Mouse (Mus musculus) embryonic facial prominence, embryonic 10.5 days (tissue): ENCODE results near the gene Syce1. TPM values are rescaled to one million over a fixed set of nuclear protein-coding genes. Genes with fewer than 3 reads are reported as not detected.

ENCODE experiments used
- DNase-seq: peaks from one replicate; pipeline ENCODE4 v3.0.0-alpha.2; 2017; ENCODE audit warnings: low spot score
- H3K27ac ChIP-seq: fragments of 300-500 bp; sonication (generic); replicated peaks from 2 replicates; pipeline ENCODE4 v1.5.1; 2016; ENCODE audit warnings: mild to moderate bottlenecking
- H3K27me3 ChIP-seq: fragments of 300-500 bp; sonication (generic); replicated peaks from 2 replicates; pipeline ENCODE4 v1.6.1; 2016; ENCODE audit warnings: low read depth, mild to moderate bottlenecking; ENCODE audit not compliant: poor library complexity, severe bottlenecking
- H3K36me3 ChIP-seq: fragments of 300-500 bp; sonication (generic); replicated peaks from 2 replicates; pipeline ENCODE4 v1.6.1; 2016; ENCODE audit warnings: mild to moderate bottlenecking, moderate library complexity
- H3K4me1 ChIP-seq: fragments of 300-500 bp; sonication (generic); 2 replicates; pipeline ENCODE4 v1.6.1; 2016
- H3K4me3 ChIP-seq: fragments of 300-500 bp; sonication (generic); 2 replicates; pipeline ENCODE4 v1.5.1; 2016; ENCODE audit warnings: mild to moderate bottlenecking, moderate library complexity
- H3K9me3 ChIP-seq: fragments of 300-500 bp; sonication (generic); 2 replicates; pipeline ENCODE4 v1.6.1; 2016; ENCODE audit warnings: mild to moderate bottlenecking
- WGBS: fragments of 180-500 bp; shearing (Covaris S2); methylation state at CpG from one replicate; pipeline ENCODE4 v1.1.7; 2016; 5-methylcytosine and 5-hydroxymethylcytosine counted together
- polyA plus RNA-seq: library from polyadenylated mRNA; unstranded; fragments of >200 nt; fragmentation: Nextera tagmentation; extraction: Ambion mirVana; gene quantifications from 2 replicates; pipeline ENCODE4 v1.2.1, GENCODE M21; 2016

Gene Syce1
- 0.10 and 0.14 TPM in 2 replicates for polyA plus RNA-seq

GRCm38 (mm10) chr7:140787406-140788052 is at the start of gene Syce1:
Syce1 (minus strand) TSS chr7:140787852.
- no peak within 1 kb of the TSS for H3K27ac ChIP-seq
- no peak for DNase-seq
- no peaks in the 10 kb centered on the region for H3K9me3 ChIP-seq
- H3K4me3 ChIP-seq: no peak within 1 kb of the TSS
- no peaks in the 10 kb centered on the region for H3K36me3 ChIP-seq
- H3K27me3 ChIP-seq: no peaks in the 10 kb centered on the region
- no peaks in the 10 kb centered on the region for H3K4me1 ChIP-seq
- 82% methylated on average over 33 of the region's 33 CpGs for WGBS

GRCm38 (mm10) chr7:140836243-140837115 is 48.8 kb upstream of the Syce1 start:
- WGBS: 85% methylated on average over 9 of the region's 9 CpGs
- Histone ChIP-seq H3K4me3 (no peak overlapping the region), H3K4me1 (peaks cover 9% of the 10 kb centered on the region; the same call in 1 of the 2 replicates), H3K27ac (no peak overlapping the region), H3K9me3 (no peaks in the 10 kb centered on the region), H3K27me3 (peaks cover 23% of the 10 kb centered on the region), H3K36me3 (no peaks in the 10 kb centered on the region)
- DNase-seq: no peak

- Histone ChIP-seq H3K9me3 (no peaks in the 10 kb centered on the region), H3K36me3 (no peaks in the 10 kb centered on the region), H3K27ac (no peak overlapping the region), H3K4me3 (no peak overlapping the region), H3K27me3 (peaks cover 15% of the 10 kb centered on the region), H3K4me1 (peaks cover 9% of the 10 kb centered on the region; the same call in 1 of the 2 replicates)
- WGBS: 77% methylated on average over 2 of the region's 2 CpGs
- no peak for DNase-seq
Measured at GRCm38 (mm10) chr7:140835758-140836087, 48.1 kb upstream of the Syce1 start.

- Histone ChIP-seq H3K4me3 (no peak within 1 kb of the TSS), H3K27ac (no peak within 1 kb of the TSS), H3K27me3 (peaks cover 9% of the 10 kb centered on the region), H3K9me3 (no peaks in the 10 kb centered on the region), H3K4me1 (peaks cover 9% of the 10 kb centered on the region; the same call in 1 of the 2 replicates), H3K36me3 (no peaks in the 10 kb centered on the region)
- WGBS: 37% methylated on average over 20 of the region's 20 CpGs
- DNase-seq: no peak
Measured at GRCm38 (mm10) chr7:140834968-140835757, 47.5 kb upstream of the Syce1 start, which contains the start of gene Urah. Urah (plus strand) TSS chr7:140835018.

GRCm38 (mm10) chr7:140833341-140833740 is 45.7 kb upstream of the Syce1 start:
- Histone ChIP-seq H3K27ac (no peak overlapping the region), H3K4me3 (no peak overlapping the region), H3K4me1 (peaks cover 9% of the 10 kb centered on the region; the same call in 1 of the 2 replicates), H3K27me3 (no peaks in the 10 kb centered on the region; the same call in 1 of the 2 replicates), H3K9me3 (no peaks in the 10 kb centered on the region), H3K36me3 (no peaks in the 10 kb centered on the region)
- no peak for DNase-seq
- 89% methylated on average over 4 of the region's 4 CpGs for WGBS

- 77% methylated on average over 6 of the region's 6 CpGs for WGBS
- H3K36me3 ChIP-seq: no peaks in the 10 kb centered on the region
- DNase-seq: no peak
- H3K9me3 ChIP-seq: no peaks in the 10 kb centered on the region
- H3K27me3 ChIP-seq: no peaks in the 10 kb centered on the region; the same call in 1 of the 2 replicates
- H3K4me1 ChIP-seq: peaks cover 9% of the 10 kb centered on the region; the same call in 1 of the 2 replicates
- no peak overlapping the region for H3K4me3 ChIP-seq
- no peak overlapping the region for H3K27ac ChIP-seq
Measured at GRCm38 (mm10) chr7:140831447-140831846, 43.8 kb upstream of the Syce1 start.

- Histone ChIP-seq H3K27me3 (no peaks in the 10 kb centered on the region), H3K4me1 (no peaks in the 10 kb centered on the region), H3K27ac (no peak overlapping the region), H3K9me3 (no peaks in the 10 kb centered on the region), H3K36me3 (no peaks in the 10 kb centered on the region), H3K4me3 (no peak overlapping the region)
- 44% methylated on average over 8 of the region's 8 CpGs for WGBS
- DNase-seq: no peak
Measured at GRCm38 (mm10) chr7:140828171-140828881, 40.7 kb upstream of the Syce1 start.

- peaks cover 7% of the 10 kb centered on the region; the same call in 1 of the 2 replicates for H3K4me1 ChIP-seq
- no peaks in the 10 kb centered on the region for H3K9me3 ChIP-seq
- H3K4me3 ChIP-seq: no peak overlapping the region
- peaks cover 4% of the 10 kb centered on the region for H3K27me3 ChIP-seq
- DNase-seq: no peak
- WGBS: 92% methylated on average over 4 of the region's 4 CpGs
- no peaks in the 10 kb centered on the region for H3K36me3 ChIP-seq
- no peak overlapping the region for H3K27ac ChIP-seq
Measured at GRCm38 (mm10) chr7:140822731-140823130, 35.1 kb upstream of the Syce1 start.

- WGBS: under 1% methylated on average over 21 of the region's 21 CpGs
Measured at GRCm38 (mm10) chr7:140821653-140822329, 34.1 kb upstream of the Syce1 start, which contains the start of gene Zfp941. Zfp941 (minus strand) TSS chr7:140822178.

GRCm38 (mm10) chr7:140821305-140821652 is 33.6 kb upstream of the Syce1 start:
- DNase-seq: no peak
- no peaks in the 10 kb centered on the region for H3K36me3 ChIP-seq
- peaks cover 4% of the 10 kb centered on the region for H3K27me3 ChIP-seq
- WGBS: 46% methylated on average over 5 of the region's 5 CpGs
- H3K4me1 ChIP-seq: peaks cover 7% of the 10 kb centered on the region; the same call in 1 of the 2 replicates
- no peak overlapping the region; the same call in 1 of the 2 replicates for H3K27ac ChIP-seq
- peak overlapping the region; percentile 70 for H3K4me3 ChIP-seq
- no peaks in the 10 kb centered on the region for H3K9me3 ChIP-seq

More at GRCm38 (mm10) chr7:140821653-140822329, 34.1 kb upstream of the Syce1 start, which contains the start of gene Zfp941:
- no peaks in the 10 kb centered on the region for H3K9me3 ChIP-seq
- peak; percentile 76 for DNase-seq
- H3K36me3 ChIP-seq: no peaks in the 10 kb centered on the region
- H3K4me1 ChIP-seq: peaks cover 7% of the 10 kb centered on the region; the same call in 1 of the 2 replicates
- H3K27me3 ChIP-seq: peaks cover 4% of the 10 kb centered on the region
- peak within 1 kb of the TSS; percentile 71 for H3K27ac ChIP-seq
- H3K4me3 ChIP-seq: peak within 1 kb of the TSS; percentile 70

GRCm38 (mm10) chr7:140820173-140820572 is 32.5 kb upstream of the Syce1 start:
- DNase-seq: no peak
- H3K4me3 ChIP-seq: no peak overlapping the region
- H3K36me3 ChIP-seq: no peaks in the 10 kb centered on the region
- H3K9me3 ChIP-seq: no peaks in the 10 kb centered on the region
- H3K4me1 ChIP-seq: peaks cover 7% of the 10 kb centered on the region; the same call in 1 of the 2 replicates
- H3K27ac ChIP-seq: no peak overlapping the region
- 82% methylated on average over 4 of the region's 4 CpGs for WGBS
- peaks cover 4% of the 10 kb centered on the region for H3K27me3 ChIP-seq
